Mouse (Mus musculus): ENCODE data around the gene Plxna2.

Plxna2 gene

DNA sequence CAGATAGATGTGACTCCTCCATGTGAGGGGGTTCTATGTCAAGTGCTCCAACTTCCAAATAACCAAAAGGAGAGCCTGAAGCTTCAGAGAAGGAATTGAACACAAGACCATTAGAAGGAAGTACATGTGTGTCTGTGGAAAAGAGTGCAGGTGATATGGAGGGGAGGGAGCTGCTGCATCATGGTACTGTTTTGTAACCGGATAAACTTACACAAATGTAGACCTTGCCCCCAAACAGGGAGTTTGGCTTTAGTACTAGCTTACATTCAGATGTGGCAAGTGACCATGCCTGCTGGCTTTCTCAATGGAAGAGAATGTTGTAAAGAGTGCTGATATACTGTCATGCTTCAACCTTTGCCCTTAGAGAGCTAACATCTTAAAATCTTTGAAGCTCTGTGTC is 150.8 kb downstream of the Plxna2 start:
- DNase-seq (ENCODE audit: low spot score in 2 of 2), result no peak

GRCm38 (mm10) chr1:194772053-194772452 is 154.0 kb downstream of the Plxna2 start:
- DNase-seq (ENCODE audit: low spot score in 2 of 2), result no peak

DNA sequence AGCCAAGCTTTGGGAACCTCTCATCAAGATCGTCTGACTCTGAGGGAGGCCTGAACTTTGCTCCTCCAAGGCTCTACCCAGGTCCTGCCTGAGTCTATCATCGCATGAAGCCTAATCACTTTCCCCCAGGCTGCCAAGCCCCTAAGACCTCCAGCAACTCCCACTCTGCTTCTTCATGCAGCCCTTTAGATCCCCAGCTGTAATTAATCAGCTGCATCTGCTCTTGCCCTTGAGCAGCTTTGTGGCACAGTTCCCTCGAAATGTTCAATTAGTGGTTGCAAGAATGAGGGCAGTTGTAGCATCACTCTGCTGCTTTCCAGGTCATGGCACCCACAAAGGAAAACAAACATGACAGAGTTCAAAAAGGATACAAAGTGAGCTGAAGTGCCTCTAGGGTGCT is 155.9 kb downstream of the Plxna2 start:
- DNase-seq (ENCODE audit: low spot score in 2 of 2), result no peak

DNA sequence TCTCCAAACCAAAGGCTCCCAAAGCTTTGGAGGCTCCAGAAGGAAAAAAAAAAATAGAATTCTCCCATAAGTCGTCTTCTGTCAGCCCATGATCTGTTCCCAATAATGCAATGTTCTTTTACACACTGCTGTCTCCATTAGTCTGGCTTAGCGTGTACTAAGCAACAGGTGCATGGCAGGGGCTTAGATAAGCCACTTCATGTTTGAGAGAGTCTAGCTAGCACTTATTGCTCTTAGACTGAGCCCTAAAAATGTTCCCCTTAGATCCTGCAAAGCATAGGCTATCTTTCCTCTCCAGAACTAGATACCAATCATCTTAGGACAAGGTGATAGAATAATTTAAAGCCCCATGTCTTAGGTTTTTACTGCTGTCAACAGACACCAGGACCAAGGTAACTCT is 156.3 kb downstream of the Plxna2 start:
- no peak for DNase-seq (ENCODE audit: low spot score in 2 of 2)

DNA sequence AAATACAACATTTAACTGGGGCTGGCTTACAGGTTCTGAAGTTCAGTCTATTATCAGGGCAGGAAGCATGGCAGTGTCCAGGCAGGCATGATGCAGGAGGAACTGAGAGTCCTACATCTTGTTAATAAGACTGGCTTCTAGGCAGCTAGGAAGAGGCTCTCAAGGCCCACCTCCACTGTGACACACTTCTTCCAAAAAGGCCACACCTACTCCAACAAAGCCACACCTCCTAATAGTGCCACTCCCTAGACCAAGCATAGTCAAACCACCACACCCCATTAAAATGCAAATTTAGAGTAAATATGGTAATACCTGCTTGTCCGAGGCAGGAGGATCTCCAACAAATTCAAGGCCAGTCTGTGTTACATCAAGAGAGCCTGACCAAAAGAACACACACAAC is 156.7 kb downstream of the Plxna2 start:
- DNase-seq (ENCODE audit: low spot score in 2 of 2), result no peak

- no peak for DNase-seq (ENCODE audit: low spot score in 2 of 2)
Observed at GRCm38 (mm10) chr1:194775656-194776374, 157.8 kb downstream of the Plxna2 start.

DNA sequence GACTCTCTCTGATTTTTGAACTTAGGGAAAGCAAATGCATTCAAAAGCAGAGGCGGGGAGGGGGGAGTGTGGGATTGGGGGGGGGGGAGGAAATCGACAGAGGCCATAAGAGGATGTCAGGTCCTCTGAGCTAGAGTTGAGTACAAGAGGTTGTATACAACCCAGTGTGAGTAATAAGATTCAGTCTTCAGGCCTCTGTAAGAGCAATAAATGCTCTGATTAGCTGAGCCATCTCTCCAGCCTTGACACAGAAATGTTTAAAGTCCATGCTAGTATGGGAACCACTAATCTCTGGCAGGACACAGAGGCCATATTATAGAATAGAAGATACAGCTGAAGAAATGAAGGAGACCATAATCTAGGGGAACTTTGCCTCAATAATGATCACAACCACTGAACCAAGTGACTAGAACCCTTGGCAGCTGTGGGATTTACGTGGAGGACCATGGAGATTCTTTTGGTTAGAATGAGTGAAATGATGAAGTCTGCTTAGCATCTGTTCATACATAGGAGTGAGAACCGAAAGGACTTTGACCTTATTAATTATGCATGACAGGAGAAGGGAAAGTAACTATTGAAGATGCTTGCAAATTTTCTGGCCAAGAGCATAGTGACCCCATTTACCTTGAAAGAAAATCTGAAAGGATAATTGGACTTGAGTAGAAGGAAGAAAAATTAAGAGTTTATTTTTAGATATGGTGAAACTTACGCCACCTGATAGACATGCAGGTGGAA is 158.7 kb downstream of the Plxna2 start:
- no peak for DNase-seq (ENCODE audit: low spot score in 2 of 2)

DNA sequence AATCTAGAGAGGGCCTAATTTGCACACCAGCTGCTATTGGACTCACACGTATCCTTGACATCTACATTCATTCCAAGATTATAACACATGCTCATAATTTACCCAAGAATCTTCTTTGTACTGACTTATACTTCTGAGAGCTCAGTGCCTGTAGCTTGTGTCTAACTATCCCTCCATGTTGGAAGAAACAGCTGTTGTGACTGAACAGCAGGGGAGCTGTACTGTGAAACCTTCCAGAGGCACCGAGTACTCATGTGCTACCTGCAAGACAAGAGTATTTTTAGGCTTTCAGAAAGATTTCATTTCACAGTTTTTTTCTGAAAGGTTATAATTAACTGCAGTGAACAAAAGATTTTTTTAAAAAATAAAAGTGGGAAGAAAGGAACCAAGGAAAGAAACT is 159.6 kb downstream of the Plxna2 start:
- DNase-seq (ENCODE audit: low spot score in 2 of 2), result no peak

- DNase-seq (ENCODE audit: low spot score in 2 of 2), result no peak
Observed at GRCm38 (mm10) chr1:194780392-194780791, 162.4 kb downstream of the Plxna2 start.

- DNase-seq (ENCODE audit: low spot score in 2 of 2), result no peak
Observed at GRCm38 (mm10) chr1:194780794-194781390, 162.9 kb downstream of the Plxna2 start.

DNA sequence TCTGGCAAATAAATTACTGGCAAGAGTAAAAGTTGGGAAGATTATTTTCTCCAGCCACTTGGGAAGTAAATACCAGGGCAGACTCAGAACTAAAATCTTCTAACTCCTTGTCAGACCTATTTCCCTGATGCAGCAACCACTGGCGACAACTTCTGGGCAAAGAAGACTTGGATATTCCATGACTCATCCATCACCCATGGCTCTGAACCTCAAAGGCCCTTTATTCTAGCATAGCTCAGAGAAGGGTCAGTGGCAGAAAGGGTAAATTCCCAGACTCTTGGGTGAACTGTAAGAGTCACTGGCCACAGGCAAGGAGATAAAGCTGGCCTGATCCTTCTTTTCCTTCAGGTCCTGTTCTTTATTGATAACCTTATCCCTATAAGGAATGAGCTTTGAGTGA is 163.5 kb downstream of the Plxna2 start:
- DNase-seq (ENCODE audit: low spot score in 2 of 2), result no peak

DNA sequence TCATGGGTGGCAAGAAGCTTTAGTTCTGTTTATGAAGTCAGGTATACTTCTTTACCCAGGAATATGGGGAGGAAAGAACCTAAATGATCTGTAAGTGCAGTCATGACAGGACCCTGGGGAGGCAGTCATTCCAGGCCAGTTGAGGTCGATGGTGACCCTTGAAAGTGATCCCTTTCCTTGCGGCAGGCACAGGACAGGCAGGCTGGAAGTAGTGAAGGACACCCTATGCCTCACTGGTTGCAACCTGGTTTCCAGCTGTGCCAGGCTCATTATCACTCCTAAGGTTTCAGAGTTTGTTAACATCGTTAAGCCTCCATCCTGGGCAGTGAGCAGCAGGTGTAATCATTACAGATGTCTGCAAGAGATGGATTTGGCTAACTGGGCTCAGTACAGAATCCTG is 164.3 kb downstream of the Plxna2 start:
- DNase-seq (ENCODE audit: low spot score in 2 of 2), result no peak

DNA sequence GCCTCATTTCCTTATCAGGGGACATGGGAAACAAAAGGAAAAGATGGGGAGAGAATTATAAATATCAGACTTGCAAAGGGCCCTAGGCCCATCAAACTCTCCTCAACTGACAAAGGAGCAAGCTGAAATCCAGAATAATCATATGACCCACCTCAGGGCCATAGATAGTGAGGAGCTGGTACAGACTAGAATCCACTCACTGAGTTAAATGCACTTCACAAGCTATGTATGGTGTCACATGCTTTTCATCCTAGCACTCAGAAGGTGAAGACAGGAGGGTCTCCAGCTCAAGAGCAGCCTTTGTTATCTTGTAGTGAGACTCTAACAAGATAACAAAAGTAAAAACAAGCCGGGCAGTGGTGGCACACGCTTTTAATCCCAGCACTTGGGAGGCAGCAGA is 169.6 kb downstream of the Plxna2 start:
- DNase-seq (ENCODE audit: low spot score in 2 of 2), result no peak

- no peak for DNase-seq (ENCODE audit: low spot score in 2 of 2)
Observed at GRCm38 (mm10) chr1:194793226-194793924, 175.4 kb downstream of the Plxna2 start.

DNA sequence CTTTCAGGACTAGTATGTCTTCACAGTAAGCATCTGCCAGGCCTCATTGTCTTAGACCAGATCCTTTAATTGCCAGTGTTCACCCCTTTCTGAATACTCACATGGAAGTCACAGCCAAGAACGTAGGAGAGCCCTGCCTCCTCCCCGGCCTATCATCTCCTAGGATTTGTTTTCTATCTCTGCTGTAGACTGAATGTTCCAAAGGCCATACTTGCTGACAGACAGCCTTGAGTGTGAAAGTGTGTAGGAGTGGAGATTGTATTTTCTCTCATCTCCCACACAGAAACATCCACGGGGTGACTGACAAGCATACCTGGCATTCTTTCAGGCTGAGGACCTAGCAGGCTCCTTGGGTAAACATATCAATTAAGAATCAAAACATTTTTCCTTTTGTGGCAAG is 177.3 kb downstream of the Plxna2 start:
- DNase-seq (ENCODE audit: low spot score in 2 of 2), result no peak

DNA sequence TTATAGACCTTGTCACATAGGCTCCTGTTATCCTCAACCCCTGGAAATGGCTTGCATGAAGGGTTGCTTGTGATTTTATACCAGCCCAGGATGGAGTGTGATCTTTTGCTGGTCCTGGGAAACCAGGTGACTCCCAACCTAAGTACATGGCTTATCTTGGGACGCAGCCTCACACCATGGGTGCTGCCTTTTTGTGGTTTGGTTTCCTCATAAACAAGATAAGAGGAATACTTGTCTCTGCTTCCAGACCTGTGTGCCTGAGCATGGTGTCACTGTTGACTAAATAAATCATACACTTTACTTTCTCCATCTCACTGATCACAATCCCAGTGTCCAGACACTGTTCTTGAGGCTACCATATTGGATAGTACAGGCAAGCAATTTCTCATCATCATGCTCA is 179.8 kb downstream of the Plxna2 start:
- DNase-seq (ENCODE audit: low spot score in 2 of 2), result no peak

GRCm38 (mm10) chr1:194798511-194798910 is 180.5 kb downstream of the Plxna2 start:
- DNase-seq (ENCODE audit: low spot score in 2 of 2), result no peak

DNA sequence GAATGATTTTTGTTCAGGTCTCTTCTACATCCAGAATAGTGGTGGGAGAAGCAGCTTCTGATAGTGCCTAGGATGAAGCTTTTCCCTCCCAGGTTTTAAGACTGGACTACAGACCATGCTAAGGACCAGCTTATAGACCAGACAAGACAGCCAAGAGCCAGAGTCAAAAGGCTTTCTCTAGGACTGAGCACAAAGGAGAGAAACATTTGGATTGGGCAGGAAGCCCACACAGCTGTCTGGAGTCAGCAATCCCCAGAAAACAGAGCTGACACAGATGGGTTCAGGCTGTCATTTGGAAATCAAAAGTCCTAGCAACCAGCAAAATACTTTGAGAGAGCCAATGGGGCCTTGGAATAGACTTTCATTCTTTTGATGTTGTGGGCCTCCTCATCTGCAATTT is 190.2 kb downstream of the Plxna2 start:
- no peak for DNase-seq (ENCODE audit: low spot score in 2 of 2)

- DNase-seq (ENCODE audit: low spot score in 2 of 2), result no peak
Observed at GRCm38 (mm10) chr1:194808681-194809080, 190.7 kb downstream of the Plxna2 start.

DNA sequence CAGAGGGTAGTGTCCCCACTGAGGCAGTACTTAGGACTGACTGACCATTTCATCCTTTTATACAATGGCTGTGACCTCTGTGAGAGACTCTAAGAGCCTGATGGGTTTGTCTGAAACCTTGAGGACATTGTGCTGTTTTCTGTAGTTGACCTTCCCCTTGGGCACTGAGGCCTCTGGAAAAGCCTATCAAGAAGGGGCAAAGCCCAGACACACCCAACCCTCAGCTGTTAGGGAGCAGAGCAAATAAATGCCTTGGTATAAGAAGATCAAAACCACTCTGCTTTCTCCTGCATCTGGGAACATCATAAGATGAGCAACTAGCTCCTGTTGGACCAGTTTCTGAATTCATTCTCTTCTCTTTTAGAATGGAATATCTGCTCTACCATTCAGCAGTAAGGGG is 191.6 kb downstream of the Plxna2 start:
- DNase-seq (ENCODE audit: low spot score in 2 of 2), result no peak

DNA sequence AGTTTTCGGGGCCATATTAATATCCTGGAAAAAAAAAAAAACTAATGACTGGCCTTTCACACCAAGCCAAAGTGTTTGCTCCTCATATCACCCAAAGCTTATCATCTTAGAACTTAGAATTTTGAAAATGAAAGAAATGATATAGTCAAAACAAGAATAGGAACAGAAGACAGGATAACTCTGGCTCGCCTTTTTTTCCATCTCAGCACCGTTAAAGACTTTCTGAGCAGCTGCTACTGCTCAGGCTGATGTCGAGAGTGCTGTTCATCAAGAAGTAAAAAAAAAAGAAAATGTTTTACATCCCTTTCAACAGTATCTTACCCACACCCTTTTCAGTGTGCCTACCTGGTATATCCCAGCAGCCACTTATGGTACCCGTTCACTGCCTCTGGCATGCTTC is 196.2 kb downstream of the Plxna2 start:
- DNase-seq (ENCODE audit: low spot score in 2 of 2), result no peak

- no peak for DNase-seq (ENCODE audit: low spot score in 2 of 2)
Observed at GRCm38 (mm10) chr1:194815547-194815946, 197.5 kb downstream of the Plxna2 start.

All from spleen, postnatal 14 days (tissue).